Mouse (Mus musculus) intestine, embryonic 16.5 days (tissue): Measurements from ENCODE around the gene Cd47. TPM values are rescaled to one million over a fixed set of nuclear protein-coding genes. Genes with fewer than 3 reads are reported as not detected.
A peak's percentile ranks its signal among the peaks of the same experiment; 100 is the strongest.

ENCODE experiments used
- ATAC-seq: fragments of 200-750 bp; cut with Nextera tagmentation; 2 replicates; pipeline ENCODE4 v1.8.0; 2017; ENCODE audit warnings: moderate TSS enrichment, moderate library complexity
- H3K27ac ChIP-seq: fragments of 300-500 bp; sonication (generic); 2 replicates; pipeline ENCODE4 v1.5.1; 2014; ENCODE audit warnings: mild to moderate bottlenecking, low read length
- H3K27me3 ChIP-seq: fragments of 300-500 bp; sonication (generic); replicated peaks from 2 replicates; pipeline ENCODE4 v1.6.1; 2014; ENCODE audit warnings: low read length, control low read depth, mixed read lengths; ENCODE audit not compliant: control insufficient read depth, insufficient read depth
- H3K36me3 ChIP-seq: fragments of 300-500 bp; sonication (generic); 2 replicates; pipeline ENCODE4 v1.6.1; 2014; ENCODE audit warnings: low read length, control low read depth; ENCODE audit not compliant: control insufficient read depth, insufficient read depth
- H3K4me1 ChIP-seq: fragments of 300-500 bp; sonication (generic); 2 replicates; pipeline ENCODE4 v1.6.1; 2014; ENCODE audit warnings: low read length, control low read depth, mixed read lengths; ENCODE audit not compliant: control insufficient read depth, insufficient read depth
- H3K4me2 ChIP-seq: fragments of 300-500 bp; sonication (generic); 2 replicates; pipeline ENCODE4 v1.6.1; 2014; ENCODE audit warnings: low read depth, low read length, control low read depth
- H3K4me3 ChIP-seq: fragments of 300-500 bp; sonication (generic); 2 replicates; pipeline ENCODE4 v1.5.1; 2014; ENCODE audit warnings: mild to moderate bottlenecking, low read length
- H3K9ac ChIP-seq: fragments of 300-500 bp; sonication (generic); 2 replicates; pipeline ENCODE4 v1.6.1; 2014; ENCODE audit warnings: low read depth, low read length
- H3K9me3 ChIP-seq: fragments of 300-500 bp; sonication (generic); 2 replicates; pipeline ENCODE4 v1.6.1; 2016; ENCODE audit warnings: low read length, control low read depth; ENCODE audit not compliant: control insufficient read depth
- WGBS: fragments of 180-500 bp; shearing (Covaris S2); extraction: QIAGEN DNeasy Blood & Tissue Kit; methylation state at CpG from one replicate; pipeline ENCODE4 v1.1.7; 2014; 5-methylcytosine and 5-hydroxymethylcytosine counted together
- polyA plus RNA-seq: library from polyadenylated mRNA; unstranded; fragments of >200 nt; fragmentation: Nextera tagmentation; extraction: Ambion mirVana; gene quantifications from 2 replicates; pipeline ENCODE4 v1.2.1, GENCODE M21; 2015

The Cd47 gene
- polyA plus RNA-seq, 1 experiment from 2014 or later, result 80.3 TPM

- no peaks in the 10 kb centered on the region for H3K36me3 ChIP-seq
- 62% methylated on average over 2 of the region's 2 CpGs for WGBS
- no peaks in the 10 kb centered on the region for H3K9me3 ChIP-seq
- no peak overlapping the region for H3K4me3 ChIP-seq
- H3K27ac ChIP-seq, result no peak overlapping the region
- H3K27me3 ChIP-seq, result no peaks in the 10 kb centered on the region
- peak; percentile 43 for ATAC-seq
- H3K9ac ChIP-seq, result no peak overlapping the region
- H3K4me2 ChIP-seq, result no peak overlapping the region
- 0 out of 2 replicates have a peak, but pooled peaks cover 2% of the 10 kb centered on the region for H3K4me1 ChIP-seq
Measured at GRCm38 (mm10) chr16:49873918-49874317, 73.6 kb downstream of the Cd47 start.

- Histone ChIP-seq H3K4me3 (no peak overlapping the region), H3K27ac (peak overlapping the region; percentile 4; the same call in 1 of the 2 replicates), H3K4me2 (no peak overlapping the region), H3K9ac (no peak overlapping the region), H3K27me3 (no peaks in the 10 kb centered on the region), H3K36me3 (no peaks in the 10 kb centered on the region), H3K4me1 (0 out of 2 replicates have a peak, but pooled peaks cover 2% of the 10 kb centered on the region), H3K9me3 (no peaks in the 10 kb centered on the region)
- 56% methylated on average over 1 of the region's 1 CpGs for WGBS
- peak; percentile 80 for ATAC-seq
Measured at GRCm38 (mm10) chr16:49874546-49874945, 74.2 kb downstream of the Cd47 start.

- H3K9me3 ChIP-seq, result no peaks in the 10 kb centered on the region
- H3K4me2 ChIP-seq, result no peak overlapping the region
- H3K4me3 ChIP-seq, result no peak overlapping the region
- 0 out of 2 replicates have a peak, but pooled peaks cover 2% of the 10 kb centered on the region for H3K4me1 ChIP-seq
- H3K36me3 ChIP-seq, result no peaks in the 10 kb centered on the region
- no peak for ATAC-seq
- WGBS, result 71% methylated on average over 9 of the region's 9 CpGs
- H3K27me3 ChIP-seq, result no peaks in the 10 kb centered on the region
- no peak overlapping the region for H3K27ac ChIP-seq
- H3K9ac ChIP-seq, result no peak overlapping the region
Measured at GRCm38 (mm10) chr16:49876291-49877030, 76.1 kb downstream of the Cd47 start.

- 92% methylated on average over 9 of the region's 9 CpGs for WGBS
- Histone ChIP-seq H3K4me3 (no peak overlapping the region), H3K27ac (no peak overlapping the region), H3K4me1 (0 out of 2 replicates have a peak, but pooled peaks cover 2% of the 10 kb centered on the region), H3K9ac (no peak overlapping the region), H3K9me3 (no peaks in the 10 kb centered on the region), H3K4me2 (no peak overlapping the region), H3K27me3 (no peaks in the 10 kb centered on the region), H3K36me3 (no peaks in the 10 kb centered on the region)
- ATAC-seq, result no peak
Measured at GRCm38 (mm10) chr16:49877243-49877642, 76.9 kb downstream of the Cd47 start.

- no peak for ATAC-seq
- H3K36me3 ChIP-seq, result no peaks in the 10 kb centered on the region
- 0 out of 2 replicates have a peak, but pooled peaks cover 2% of the 10 kb centered on the region for H3K4me1 ChIP-seq
- 81% methylated on average over 2 of the region's 2 CpGs for WGBS
- no peak overlapping the region for H3K27ac ChIP-seq
- H3K9ac ChIP-seq, result no peak overlapping the region
- no peaks in the 10 kb centered on the region for H3K9me3 ChIP-seq
- no peak overlapping the region for H3K4me3 ChIP-seq
- no peak overlapping the region for H3K4me2 ChIP-seq
- no peaks in the 10 kb centered on the region for H3K27me3 ChIP-seq
Measured at GRCm38 (mm10) chr16:49878051-49878450, 77.7 kb downstream of the Cd47 start.

GRCm38 (mm10) chr16:49886403-49887066 is 86.2 kb downstream of the Cd47 start:
- H3K4me1 ChIP-seq, result no peaks in the 10 kb centered on the region
- no peak for ATAC-seq
- H3K9ac ChIP-seq, result no peak overlapping the region
- H3K9me3 ChIP-seq, result no peaks in the 10 kb centered on the region
- no peak overlapping the region for H3K27ac ChIP-seq
- WGBS, result 91% methylated on average over 9 of the region's 9 CpGs
- H3K36me3 ChIP-seq, result no peaks in the 10 kb centered on the region
- no peak overlapping the region for H3K4me2 ChIP-seq
- no peaks in the 10 kb centered on the region for H3K27me3 ChIP-seq
- H3K4me3 ChIP-seq, result no peak overlapping the region

- 64% methylated on average over 3 of the region's 3 CpGs for WGBS
- Histone ChIP-seq H3K36me3 (no peaks in the 10 kb centered on the region), H3K4me3 (no peak overlapping the region), H3K27ac (no peak overlapping the region), H3K27me3 (no peaks in the 10 kb centered on the region), H3K4me1 (no peaks in the 10 kb centered on the region), H3K9ac (no peak overlapping the region), H3K9me3 (peaks cover 5% of the 10 kb centered on the region; the same call in 1 of the 2 replicates), H3K4me2 (no peak overlapping the region)
- peak; percentile 59; the same call in 1 of the 2 replicates for ATAC-seq
Measured at GRCm38 (mm10) chr16:49887290-49887689, 87.0 kb downstream of the Cd47 start.

GRCm38 (mm10) chr16:49887811-49888564 is 87.7 kb downstream of the Cd47 start:
- H3K4me3 ChIP-seq, result no peak overlapping the region
- no peaks in the 10 kb centered on the region for H3K4me1 ChIP-seq
- no peak for ATAC-seq
- H3K9me3 ChIP-seq, result peaks cover 6% of the 10 kb centered on the region; the same call in 1 of the 2 replicates
- H3K4me2 ChIP-seq, result no peak overlapping the region
- WGBS, result 67% methylated on average over 9 of the region's 9 CpGs
- no peak overlapping the region for H3K27ac ChIP-seq
- no peaks in the 10 kb centered on the region for H3K36me3 ChIP-seq
- H3K27me3 ChIP-seq, result no peaks in the 10 kb centered on the region
- no peak overlapping the region for H3K9ac ChIP-seq

- H3K4me3 ChIP-seq, result no peak overlapping the region
- WGBS, result 84% methylated on average over 2 of the region's 2 CpGs
- H3K27ac ChIP-seq, result no peak overlapping the region
- ATAC-seq, result no peak
- H3K36me3 ChIP-seq, result no peaks in the 10 kb centered on the region
- H3K9ac ChIP-seq, result no peak overlapping the region
- H3K27me3 ChIP-seq, result no peaks in the 10 kb centered on the region
- no peak overlapping the region for H3K4me2 ChIP-seq
- peaks cover 6% of the 10 kb centered on the region; the same call in 1 of the 2 replicates for H3K9me3 ChIP-seq
- H3K4me1 ChIP-seq, result no peaks in the 10 kb centered on the region
Measured at GRCm38 (mm10) chr16:49889031-49889655, 88.8 kb downstream of the Cd47 start.
